Mouse (Mus musculus) heart, postnatal 0 days (tissue): ENCODE data around the gene Maml3. TPM values are rescaled to one million over a fixed set of nuclear protein-coding genes. Genes with fewer than 3 reads are reported as not detected.
A peak's percentile ranks its signal among the peaks of the same experiment; 100 is the strongest.

ENCODE experiments used
- ATAC-seq: fragments of 200-750 bp; cut with Nextera tagmentation; 2 replicates; pipeline ENCODE4 v1.8.0; 2017; ENCODE audit warnings: low read depth, moderate number of reproducible peaks, moderate library complexity; ENCODE audit not compliant: insufficient read depth
- DNase-seq: peaks from one replicate; pipeline ENCODE4 v3.0.0-alpha.2; 2016; ENCODE audit warnings: low spot score
- H3K27ac ChIP-seq: fragments of 300-500 bp; sonication (generic); 2 replicates; pipeline ENCODE4 v1.5.1; 2014; ENCODE audit warnings: low read depth, mild to moderate bottlenecking
- H3K27me3 ChIP-seq: fragments of 300-500 bp; sonication (generic); 2 replicates; pipeline ENCODE4 v1.6.1; 2014; ENCODE audit warnings: low read length, mixed read lengths; ENCODE audit not compliant: control insufficient read depth, insufficient read depth
- H3K36me3 ChIP-seq: fragments of 300-500 bp; sonication (generic); replicated peaks from 2 replicates; pipeline ENCODE4 v1.6.1; 2014; ENCODE audit warnings: low read length, mixed read lengths; ENCODE audit not compliant: control insufficient read depth, insufficient read depth
- H3K4me1 ChIP-seq: fragments of 300-500 bp; sonication (generic); 2 replicates; pipeline ENCODE4 v1.6.1; 2014; ENCODE audit warnings: antibody characterized with exemption; ENCODE audit not compliant: control insufficient read depth, insufficient read depth
- H3K4me2 ChIP-seq: fragments of 300-500 bp; sonication (generic); 2 replicates; pipeline ENCODE4 v1.6.1; 2014; ENCODE audit warnings: low read depth, mild to moderate bottlenecking, low read length, moderate library complexity
- H3K4me3 ChIP-seq: fragments of 300-500 bp; sonication (generic); 2 replicates; pipeline ENCODE4 v1.5.1; 2014; ENCODE audit warnings: low read depth, low read length
- H3K9ac ChIP-seq: fragments of 300-500 bp; sonication (generic); replicated peaks from 2 replicates; pipeline ENCODE4 v1.6.1; 2014; ENCODE audit warnings: low read depth, low read length, mixed read lengths
- H3K9me3 ChIP-seq: fragments of 300-500 bp; sonication (generic); replicated peaks from 2 replicates; pipeline ENCODE4 v1.6.1; 2016; ENCODE audit warnings: low read length; ENCODE audit not compliant: control insufficient read depth
- CTCF ChIP-seq: IDR thresholded peaks from 2 replicates; pipeline ENCODE4 v1.5.1; 2016; ENCODE audit warnings: antibody characterized with exemption, control low read depth, low read depth
- EP300 ChIP-seq: IDR thresholded peaks from 2 replicates; pipeline ENCODE4 v1.6.1; 2016; ENCODE audit warnings: antibody characterized with exemption, low read depth
- WGBS: fragments of 180-500 bp; shearing (Covaris S2); extraction: QIAGEN DNeasy Blood & Tissue Kit; methylation state at CpG from one replicate; pipeline ENCODE4 v1.1.7; 2014; 5-methylcytosine and 5-hydroxymethylcytosine counted together
- polyA plus RNA-seq: library from polyadenylated mRNA; unstranded; fragments of >200 nt; fragmentation: Nextera tagmentation; extraction: Ambion mirVana; gene quantifications from 2 replicates; pipeline ENCODE4 v1.2.1, GENCODE M21; 2015
- total RNA-seq: library from RNA; depleted of rRNA; stranded (reverse); fragments of >200 nt; gene quantifications from 2 replicates; pipeline ENCODE4 v1.2.3, GENCODE M21; 2014; ENCODE audit warnings: low replicate concordance

Maml3 gene
- total and polyA plus RNA-seq, 2 experiments from 2014 or later: 1.6 to 6.2 TPM

GRCm38 (mm10) chr3:52105156-52105555, 280 bp upstream of the Maml3 start:
- no peaks in the 10 kb centered on the region for H3K27me3 ChIP-seq
- no peak for TF ChIP-seq EP300
- TF ChIP-seq CTCF: no peak
- peak overlapping the region; percentile 99 for H3K27ac ChIP-seq
- under 1% methylated on average over 18 of the region's 20 CpGs for WGBS
- DNase-seq (no peak), ATAC-seq (no peak)
- peak overlapping the region; percentile 69 for H3K9ac ChIP-seq
- H3K4me1 ChIP-seq: no peaks in the 10 kb centered on the region
- peak overlapping the region; percentile 95 for H3K4me2 ChIP-seq
- H3K9me3 ChIP-seq: no peaks in the 10 kb centered on the region
- peak overlapping the region; percentile 85 for H3K4me3 ChIP-seq
- no peaks in the 10 kb centered on the region for H3K36me3 ChIP-seq

GRCm38 (mm10) chr3:52104208-52104607, 668 bp downstream of the Maml3 start:
- peak overlapping the region; percentile 95 for H3K4me2 ChIP-seq
- peak overlapping the region; percentile 99 for H3K27ac ChIP-seq
- under 1% methylated on average over 16 of the region's 16 CpGs for WGBS
- no peak for TF ChIP-seq CTCF
- no peak for TF ChIP-seq EP300
- ATAC-seq (no peak), DNase-seq (no peak)
- peak overlapping the region; percentile 69 for H3K9ac ChIP-seq
- no peaks in the 10 kb centered on the region for H3K27me3 ChIP-seq
- H3K36me3 ChIP-seq: no peaks in the 10 kb centered on the region
- H3K4me1 ChIP-seq: no peaks in the 10 kb centered on the region
- H3K9me3 ChIP-seq: no peaks in the 10 kb centered on the region
- peak overlapping the region; percentile 85 for H3K4me3 ChIP-seq

DNA sequence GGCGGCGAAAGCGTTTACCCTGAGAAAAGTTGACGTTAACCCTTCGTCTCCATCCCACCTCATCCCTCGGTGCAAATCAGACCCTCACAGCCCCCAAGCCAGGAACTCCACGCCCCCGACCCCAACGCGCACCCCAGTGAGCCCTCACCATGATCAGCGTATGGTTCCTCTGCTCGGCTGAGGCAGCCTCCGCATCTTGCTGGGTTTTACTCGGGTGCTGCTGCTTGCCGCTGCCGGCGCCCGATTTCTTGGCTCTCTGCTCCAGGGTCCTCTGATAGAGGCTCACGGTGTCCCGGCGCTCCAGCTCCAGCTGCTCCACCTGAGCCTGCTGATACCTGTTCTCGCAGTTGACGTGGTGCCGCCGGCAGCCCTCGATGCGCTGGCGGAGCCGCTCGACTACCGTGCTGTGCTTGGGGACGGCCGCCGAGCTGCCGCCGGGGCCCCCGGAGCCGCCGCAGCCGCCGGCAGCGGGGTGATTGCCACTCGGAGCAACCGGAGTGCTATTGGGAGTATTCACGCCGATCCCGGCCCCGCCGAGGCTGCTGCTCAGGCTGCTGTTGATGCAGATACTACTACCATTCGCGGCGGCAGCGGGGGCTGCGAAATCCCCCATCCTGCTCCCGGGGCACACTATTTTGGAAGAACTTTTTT, 1.2 kb downstream of the Maml3 start:
- Histone ChIP-seq H3K9me3 (no peaks in the 10 kb centered on the region), H3K4me3 (peak overlapping the region; percentile 85), H3K4me2 (peak overlapping the region; percentile 95), H3K9ac (peak overlapping the region; percentile 69), H3K36me3 (no peaks in the 10 kb centered on the region), H3K27me3 (no peaks in the 10 kb centered on the region), H3K27ac (peak overlapping the region; percentile 99), H3K4me1 (no peaks in the 10 kb centered on the region)
- DNase-seq (no peak), ATAC-seq (no peak)
- WGBS: under 1% methylated on average over 55 of the region's 55 CpGs
- no peak for TF ChIP-seq CTCF
- TF ChIP-seq EP300: no peak; the same call in 1 of the 2 replicates

DNA sequence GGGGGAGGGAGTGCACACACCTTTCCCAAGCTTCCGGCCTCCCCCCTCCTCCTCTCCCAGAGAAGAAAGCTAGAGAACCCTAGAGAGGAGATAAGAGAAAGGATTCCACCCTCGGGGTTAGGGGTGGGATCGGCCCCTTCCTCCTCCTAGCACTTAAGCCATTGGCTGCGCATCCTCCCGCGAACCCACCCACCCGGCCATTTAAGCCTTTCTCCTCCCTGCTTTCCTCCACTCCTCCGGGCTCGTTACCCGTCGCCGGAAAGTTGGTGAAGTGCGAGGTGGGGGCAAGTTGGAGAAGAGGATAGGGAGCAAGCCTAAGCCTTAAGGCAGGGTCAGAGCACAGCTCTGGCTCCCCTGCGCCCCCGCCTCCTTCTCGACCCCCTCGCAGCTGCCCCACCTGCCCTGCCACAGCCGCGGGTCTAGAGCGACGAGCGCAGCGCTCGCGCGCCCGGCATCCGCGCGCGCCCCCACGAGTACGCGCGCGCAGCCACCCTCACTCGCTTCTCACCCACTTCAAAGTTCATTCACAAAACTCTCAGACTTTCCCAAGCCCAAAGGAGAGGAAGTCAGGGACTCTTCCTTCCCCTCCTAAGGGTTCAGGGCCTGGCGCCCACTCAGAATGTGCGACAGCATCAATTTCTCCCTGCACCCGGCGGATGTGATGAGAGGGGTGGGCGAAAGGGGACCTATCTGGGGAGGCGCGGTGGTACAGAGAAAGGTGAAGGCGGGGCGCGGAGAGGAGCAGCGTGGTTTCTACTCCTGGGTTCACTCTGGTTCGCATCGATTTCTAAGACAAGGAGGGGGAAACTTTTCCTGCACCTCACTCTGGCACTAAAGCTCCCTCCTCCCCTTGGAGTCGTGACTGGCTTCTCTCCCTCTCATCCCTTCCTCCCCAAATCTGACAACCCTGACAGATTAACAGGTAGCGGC, 2.0 kb downstream of the Maml3 start:
- ATAC-seq (peak; percentile 73), DNase-seq (peak; percentile 95)
- Histone ChIP-seq H3K4me3 (peak overlapping the region; percentile 85), H3K4me2 (peak overlapping the region; percentile 95), H3K9ac (peak overlapping the region; percentile 69), H3K9me3 (no peaks in the 10 kb centered on the region), H3K36me3 (no peaks in the 10 kb centered on the region), H3K27ac (peak overlapping the region; percentile 99), H3K27me3 (no peaks in the 10 kb centered on the region), H3K4me1 (no peaks in the 10 kb centered on the region)
- under 1% methylated on average over 51 of the region's 52 CpGs for WGBS
- TF ChIP-seq CTCF (no peak), EP300 (peak; percentile 20; the same call in 1 of the 2 replicates)

- peak; percentile 82 for TF ChIP-seq EP300
- TF ChIP-seq CTCF: peak; percentile 29
- H3K36me3 ChIP-seq: no peaks in the 10 kb centered on the region
- peak overlapping the region; percentile 85 for H3K4me3 ChIP-seq
- H3K9ac ChIP-seq: peak overlapping the region; percentile 69
- no peaks in the 10 kb centered on the region for H3K9me3 ChIP-seq
- peak overlapping the region; percentile 99 for H3K27ac ChIP-seq
- peak; percentile 98 for DNase-seq
- no peaks in the 10 kb centered on the region for H3K4me1 ChIP-seq
- H3K4me2 ChIP-seq: peak overlapping the region; percentile 95
- H3K27me3 ChIP-seq: no peaks in the 10 kb centered on the region
- under 1% methylated on average over 51 of the region's 57 CpGs for WGBS
- peak; percentile 83 for ATAC-seq
Measured at GRCm38 (mm10) chr3:52101977-52102600, 2.8 kb downstream of the Maml3 start.
